Mouse (Mus musculus) regulatory T cell (primary cell): ENCODE data around the gene Gm9125.
"Not testable (repeated sequence)": the region's sequence is repeated elsewhere in the genome, so short reads cannot be mapped to it uniquely, and the experiment has no call there.

ENCODE experiments used
- in situ Hi-C: fragments of 300-600 bp; cut with MboI, MseI; formaldehyde crosslinking; loops from one replicate; pipeline ENCODE4 v1.15.1; 2025; ENCODE audit warnings: high pct_unique_total_duplicates

Gm9125 gene

GRCm38 (mm10) chr3:94054785-94055184, at the start of gene Gm9125:
Gene Gm9125, minus strand, starts transcription at chr3:94054885.
- in situ Hi-C loops: loop anchor here (5.0 kb wide), 1 partner anchor 372 kb away; no protein-coding TSS in a partner anchor

- in situ Hi-C loops: loop anchor here (5.0 kb wide), 1 partner anchor 370 kb away; no protein-coding TSS in a partner anchor
These were observed 17.9 kb upstream of the Gm9125 start, which contains the start of gene Gm10697 for GRCm38 (mm10) chr3:94072544-94072943. Gene Gm10697, minus strand, starts transcription at chr3:94072644.

GRCm38 (mm10) chr3:94049566-94050121, 5.0 kb downstream of the Gm9125 start:
- in situ Hi-C loops: not testable (repeated sequence)

- in situ Hi-C loops: loop anchor here (5.0 kb wide), 1 partner anchor 291 kb away; no protein-coding TSS in a partner anchor
These were observed 16.4 kb downstream of the Gm9125 start for GRCm38 (mm10) chr3:94038241-94038640.

DNA sequence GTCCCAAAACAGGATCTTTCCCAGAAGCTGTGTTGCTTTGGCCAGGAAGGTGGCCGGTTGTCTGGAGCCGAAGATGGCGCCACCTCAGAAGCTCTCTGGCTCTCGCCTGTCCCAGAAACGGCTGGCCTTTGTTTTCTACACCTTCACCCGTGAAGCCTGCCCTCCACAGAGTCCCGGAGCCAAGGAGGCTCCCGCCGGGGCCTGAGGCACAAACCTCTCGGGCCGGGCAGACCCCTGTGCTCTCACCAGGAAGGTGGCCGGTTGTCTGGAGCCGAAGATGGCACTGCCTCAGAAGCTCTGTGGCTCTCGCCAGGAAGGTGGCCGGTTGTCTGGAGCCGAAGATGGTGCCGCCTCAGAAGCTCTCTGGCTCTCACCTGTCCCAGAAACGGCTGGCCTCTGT, 20.3 kb downstream of the Gm9125 start:
- in situ Hi-C loops: not testable (repeated sequence)
